12 mouse cellular contexts compared by ENCODE assay signal in genomic region chr15:78078776-78079628, GRCm38 (mm10). TPM values are rescaled to one million over a fixed set of nuclear protein-coding genes. Genes with fewer than 3 reads are reported as not detected.
DNase-seq lines count a peak whose midpoint lies in the region.
"Had no signal": no experiment of that assay in that cellular context is flagged by ENCODE, and none has a peak within 500 bp of the region (broad histone marks: within the 10 kb centered on the region; RNA-seq: fewer than 3 reads in every experiment).

No protein-coding gene starts in this region.

- DNase-seq in frontal cortex, adult 2 months (ENCODE audit: extremely low spot score in 1 of 2, low spot score in 1 of 2): peak; percentile 41 to 71
- DNase-seq in frontal cortex, postnatal 25 days (ENCODE audit: low spot score in 2 of 2): no peak
- DNase-seq in 3T3-L1 (ENCODE audit: low read depth, low spot score): peak; percentile 64
- DNase-seq in adrenal gland, postnatal 14 days: peak; percentile 65
- peak; percentile 72 to 76 for DNase-seq in cerebellum, postnatal 14 days
- no peak for DNase-seq in layer of hippocampus, adult 9-11 months
- no peak for DNase-seq in kidney, adult 11 months
- DNase-seq in spleen, postnatal 36 days (ENCODE audit: low spot score in 2 of 2): no peak
- DNase-seq: gastrocnemius, postnatal 25 days had no signal

RNA-seq across cellular contexts. Expression of gene Cacng2, which starts 40.8 kb away (rescaled TPM):
- polyA plus RNA-seq in frontal cortex, adult 2 months (2012; rRNA removed): 20.4 and 23.8 TPM in 2 replicates
- total RNA-seq in adrenal gland, postnatal 14 days (2021): 0.26 and 0.60 TPM in 2 replicates
- total RNA-seq: gastrocnemius, postnatal 25 days had no signal
- polyA plus RNA-seq: CD4-positive, CD25-positive, alpha-beta regulatory T cell, adult 4 months; kidney, postnatal 0 days; lung, embryonic 15.5 days had no signal

Comparison
In these comparisons a context has a peak if more than half of its experiments do, and no peak if none do; other contexts are left out.
1. DNase-seq: peak in frontal cortex, adult 2 months (2 of 2), 3T3-L1 (single experiment), adrenal gland, postnatal 14 days (single experiment) and cerebellum, postnatal 14 days (2 of 2); none in frontal cortex, postnatal 25 days (0 of 2), layer of hippocampus, adult 9-11 months (single experiment), kidney, adult 11 months (single experiment) and spleen, postnatal 36 days (0 of 2).